Mouse (Mus musculus): ENCODE data around the gene Olfr1406. TPM values are rescaled to one million over a fixed set of nuclear protein-coding genes. Genes with fewer than 3 reads are reported as not detected.
"Not testable (repeated sequence)": the region's sequence is repeated elsewhere in the genome, so short reads cannot be mapped to it uniquely, and the experiment has no call there.

The Olfr1406 gene
- total RNA-seq (2021) (not detected), polyA plus RNA-seq (2012; rRNA removed) (not detected in 2 replicates)
- long read RNA-seq, result 0 reads

- DNase-seq, result no peak
Observed at GRCm38 (mm10) chr1:173190540-173190939, at the start of gene Olfr1406. Olfr1406 (minus strand) TSS chr1:173190640.

- DNase-seq, result not testable (repeated sequence)
Observed at GRCm38 (mm10) chr1:173237004-173237403, 46.6 kb upstream of the Olfr1406 start.

- DNase-seq, result no peak
Observed at GRCm38 (mm10) chr1:173227081-173227480, 36.6 kb upstream of the Olfr1406 start, which contains the start of gene Fcer1a. Fcer1a (minus strand) TSS chr1:173227214.

GRCm38 (mm10) chr1:173216481-173216880 lies 26.0 kb upstream of the Olfr1406 start:
- no peak for DNase-seq

GRCm38 (mm10) chr1:173212092-173212491 lies 21.7 kb upstream of the Olfr1406 start, which contains the start of gene Olfr1404:
Olfr1404 (plus strand) TSS chr1:173212392.
- DNase-seq, result no peak

- no peak for DNase-seq
Observed at GRCm38 (mm10) chr1:173197508-173197907, 7.1 kb upstream of the Olfr1406 start, which contains the start of gene Olfr218. Olfr218 (plus strand) TSS chr1:173197808.

GRCm38 (mm10) chr1:173196359-173196758 lies 5.9 kb upstream of the Olfr1406 start:
- DNase-seq, result no peak

GRCm38 (mm10) chr1:173192059-173192458 lies 1.6 kb upstream of the Olfr1406 start:
- DNase-seq, result no peak

GRCm38 (mm10) chr1:173174154-173174842 lies 16.1 kb downstream of the Olfr1406 start:
- DNase-seq, result no peak

- no peak for DNase-seq
Observed at GRCm38 (mm10) chr1:173137274-173137673, 53.2 kb downstream of the Olfr1406 start, which contains the start of gene Olfr1408. Olfr1408 (minus strand) TSS chr1:173137374.

Other genes with a start within 250 kb of the Olfr1406 start
- gene Olfr16, start 240.2 kb downstream of the Olfr1406 start, total RNA-seq (2021), result not detected
- not detected in 2 replicates for gene Olfr16, start 240.2 kb downstream of the Olfr1406 start, polyA plus RNA-seq (2012; rRNA removed)
- gene Olfr1408, start 53.3 kb downstream of the Olfr1406 start, total RNA-seq (2021), result not detected
- not detected in 2 replicates for gene Olfr1408, start 53.3 kb downstream of the Olfr1406 start, polyA plus RNA-seq (2012; rRNA removed)
- gene Olfr218, start 7.2 kb upstream of the Olfr1406 start, total RNA-seq (2021), result not detected
- gene Olfr218, start 7.2 kb upstream of the Olfr1406 start, polyA plus RNA-seq (2012; rRNA removed), result not detected in 2 replicates
- not detected for gene Olfr1404, start 21.8 kb upstream of the Olfr1406 start, total RNA-seq (2021)
- gene Olfr1404, start 21.8 kb upstream of the Olfr1406 start, polyA plus RNA-seq (2012; rRNA removed), result not detected in 2 replicates
- not detected for gene Fcer1a, start 36.6 kb upstream of the Olfr1406 start, total RNA-seq (2021)
- gene Fcer1a, start 36.6 kb upstream of the Olfr1406 start, polyA plus RNA-seq (2012; rRNA removed), result not detected in 2 replicates
- gene Olfr418, start 75.4 kb upstream of the Olfr1406 start, total RNA-seq (2021), result not detected
- not detected in 2 replicates for gene Olfr418, start 75.4 kb upstream of the Olfr1406 start, polyA plus RNA-seq (2012; rRNA removed)
- gene Mptx2, start 87.1 kb upstream of the Olfr1406 start, total RNA-seq (2021), result not detected
- not detected in 2 replicates for gene Mptx2, start 87.1 kb upstream of the Olfr1406 start, polyA plus RNA-seq (2012; rRNA removed)
- 1 to 10 TPM; 1.1 to 2.0 TPM for gene Ackr1, start 143.1 kb upstream of the Olfr1406 start, total RNA-seq (2021)
- 2.1 and 4.5 TPM in 2 replicates for gene Ackr1, start 143.1 kb upstream of the Olfr1406 start, polyA plus RNA-seq (2012; rRNA removed)
- gene Aim2, start 160.2 kb upstream of the Olfr1406 start, total RNA-seq (2021), result under 1 TPM; 0.55 to 0.78 TPM
- 0.15 and 0.20 TPM in 2 replicates for gene Aim2, start 160.2 kb upstream of the Olfr1406 start, polyA plus RNA-seq (2012; rRNA removed)
- gene Cadm3, start 177.1 kb upstream of the Olfr1406 start, total RNA-seq (2021), result 1 to 10 TPM; 3.9 to 6.1 TPM
- 6.8 and 9.3 TPM in 2 replicates for gene Cadm3, start 177.1 kb upstream of the Olfr1406 start, polyA plus RNA-seq (2012; rRNA removed)

Data from adrenal gland, adult 2 months (tissue).